Mouse (Mus musculus) urinary bladder, postnatal 25 days (tissue): ENCODE measurements around the gene Arntl2.
A peak's percentile ranks its signal among the peaks of the same experiment; 100 is the strongest.
"Not testable (repeated sequence)": the region's sequence is repeated elsewhere in the genome, so short reads cannot be mapped to it uniquely, and the experiment has no call there.

Experiments
- DNase-seq: peaks from one replicate; pipeline ENCODE4 v3.0.0; 2022; ENCODE audit warnings: low spot score

The Arntl2 gene

GRCm38 (mm10) chr6:146795924-146796545 lies at the start of gene Arntl2:
Arntl2 (plus strand) TSS chr6:146796055.
- DNase-seq, result peak; percentile 67

GRCm38 (mm10) chr6:146746577-146746976 lies 49.3 kb upstream of the Arntl2 start:
- DNase-seq, result no peak

GRCm38 (mm10) chr6:146747057-146747456 lies 48.8 kb upstream of the Arntl2 start:
- no peak for DNase-seq

GRCm38 (mm10) chr6:146748271-146748670 lies 47.6 kb upstream of the Arntl2 start:
- no peak for DNase-seq

GRCm38 (mm10) chr6:146751671-146752070 lies 44.2 kb upstream of the Arntl2 start:
- no peak for DNase-seq

- no peak for DNase-seq
These were observed 43.7 kb upstream of the Arntl2 start for GRCm38 (mm10) chr6:146752178-146752577.

- no peak for DNase-seq
These were observed 43.2 kb upstream of the Arntl2 start for GRCm38 (mm10) chr6:146752612-146753011.

GRCm38 (mm10) chr6:146753560-146754160 lies 42.2 kb upstream of the Arntl2 start:
- DNase-seq, result no peak

GRCm38 (mm10) chr6:146755136-146755535 lies 40.7 kb upstream of the Arntl2 start:
- DNase-seq, result no peak

GRCm38 (mm10) chr6:146755679-146756078 lies 40.2 kb upstream of the Arntl2 start:
- DNase-seq, result no peak

GRCm38 (mm10) chr6:146759027-146759426 lies 36.8 kb upstream of the Arntl2 start:
- DNase-seq, result no peak

- no peak for DNase-seq
These were observed 35.8 kb upstream of the Arntl2 start for GRCm38 (mm10) chr6:146760022-146760421.

GRCm38 (mm10) chr6:146760736-146761135 lies 35.1 kb upstream of the Arntl2 start:
- no peak for DNase-seq

GRCm38 (mm10) chr6:146762264-146762898 lies 33.5 kb upstream of the Arntl2 start:
- DNase-seq, result no peak

- no peak for DNase-seq
These were observed 31.3 kb upstream of the Arntl2 start for GRCm38 (mm10) chr6:146764593-146764992.

- DNase-seq, result no peak
These were observed 30.6 kb upstream of the Arntl2 start for GRCm38 (mm10) chr6:146765270-146765669.

GRCm38 (mm10) chr6:146768813-146769404 lies 26.9 kb upstream of the Arntl2 start:
- DNase-seq, result no peak

GRCm38 (mm10) chr6:146770005-146770745 lies 25.7 kb upstream of the Arntl2 start:
- no peak for DNase-seq

GRCm38 (mm10) chr6:146770808-146771207 lies 25.0 kb upstream of the Arntl2 start:
- no peak for DNase-seq

GRCm38 (mm10) chr6:146775864-146776263 lies 20.0 kb upstream of the Arntl2 start:
- not testable (repeated sequence) for DNase-seq

GRCm38 (mm10) chr6:146776610-146777389 lies 19.1 kb upstream of the Arntl2 start:
- DNase-seq, result no peak

- DNase-seq, result no peak
These were observed 17.8 kb upstream of the Arntl2 start for GRCm38 (mm10) chr6:146778055-146778454.
